Mouse (Mus musculus) neural tube, embryonic 11.5 days (tissue): ENCODE data around the gene Cradd. TPM values are rescaled to one million over a fixed set of nuclear protein-coding genes. Genes with fewer than 3 reads are reported as not detected.

ENCODE experiments used
- ATAC-seq: fragments of 200-750 bp; cut with Nextera tagmentation; 2 replicates; pipeline ENCODE4 v1.8.0; 2017; ENCODE audit warnings: moderate number of reproducible peaks, mild to moderate bottlenecking, moderate TSS enrichment, moderate library complexity; ENCODE audit not compliant: insufficient read depth, low FRiP score, low TSS enrichment
- DNase-seq: peaks from one replicate; pipeline ENCODE4 v3.0.0-alpha.2; 2015; ENCODE audit warnings: low spot score
- H3K27ac ChIP-seq: fragments of 300-500 bp; sonication (generic); 2 replicates; pipeline ENCODE4 v1.5.1; 2014; ENCODE audit warnings: low read depth, mild to moderate bottlenecking, low read length
- H3K27me3 ChIP-seq: fragments of 300-500 bp; sonication (generic); 2 replicates; pipeline ENCODE4 v1.6.1; 2014; ENCODE audit warnings: mild to moderate bottlenecking, low read length, mixed read lengths; ENCODE audit not compliant: control insufficient read depth, insufficient read depth
- H3K36me3 ChIP-seq: fragments of 300-500 bp; sonication (generic); 2 replicates; pipeline ENCODE4 v1.6.1; 2014; ENCODE audit warnings: mild to moderate bottlenecking, low read length, moderate library complexity, mixed read lengths; ENCODE audit not compliant: control insufficient read depth, insufficient read depth
- H3K4me1 ChIP-seq: fragments of 300-500 bp; sonication (generic); 2 replicates; pipeline ENCODE4 v1.6.1; 2014; ENCODE audit warnings: low read length, mixed read lengths; ENCODE audit not compliant: control insufficient read depth, insufficient read depth
- H3K4me2 ChIP-seq: fragments of 300-500 bp; sonication (generic); 2 replicates; pipeline ENCODE4 v1.6.1; 2014; ENCODE audit warnings: low read depth, mild to moderate bottlenecking, moderate library complexity
- H3K4me3 ChIP-seq: fragments of 300-500 bp; sonication (generic); 2 replicates; pipeline ENCODE4 v1.5.1; 2014; ENCODE audit warnings: low read depth, low read length
- H3K9ac ChIP-seq: fragments of 300-500 bp; sonication (generic); 2 replicates; pipeline ENCODE4 v1.6.1; 2014; ENCODE audit warnings: mild to moderate bottlenecking, low read length
- H3K9me3 ChIP-seq: fragments of 300-500 bp; sonication (generic); 2 replicates; pipeline ENCODE4 v1.6.1; 2016; ENCODE audit warnings: low read length; ENCODE audit not compliant: control insufficient read depth
- WGBS: fragments of 180-500 bp; shearing (Covaris S2); extraction: QIAGEN DNeasy Blood & Tissue Kit; methylation state at CpG from one replicate; pipeline ENCODE4 v1.1.7; 2014; 5-methylcytosine and 5-hydroxymethylcytosine counted together
- polyA plus RNA-seq: library from polyadenylated mRNA; unstranded; fragments of >200 nt; fragmentation: Nextera tagmentation; extraction: Ambion mirVana; gene quantifications from 2 replicates; pipeline ENCODE4 v1.2.1, GENCODE M21; 2014

The Cradd gene
- polyA plus RNA-seq, 1 experiment from 2014 or later = 12.5 TPM

DNA sequence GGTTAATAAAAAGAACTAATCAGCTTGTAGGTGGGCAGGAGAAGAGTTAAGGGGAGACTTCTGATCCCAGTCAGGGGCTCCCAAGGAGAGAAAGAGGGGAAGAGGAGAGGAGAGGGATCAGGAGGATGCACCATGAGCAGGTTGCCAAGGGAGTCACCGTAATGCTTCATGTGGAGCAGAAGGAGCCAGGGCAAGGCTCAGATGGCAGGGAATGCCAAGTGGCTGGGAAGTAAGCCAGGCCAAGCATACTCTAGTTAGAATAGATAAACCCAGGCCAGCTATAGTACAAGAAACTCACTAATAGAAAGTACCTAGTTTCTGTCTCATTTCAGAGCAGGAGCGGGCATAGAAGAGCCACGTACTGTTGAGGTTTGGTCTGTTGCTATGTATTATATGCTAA, 43.6 kb downstream of the Cradd start:
- H3K4me3 ChIP-seq = no peak overlapping the region
- no peaks in the 10 kb centered on the region for H3K4me1 ChIP-seq
- H3K27me3 ChIP-seq = no peaks in the 10 kb centered on the region
- no peak overlapping the region for H3K27ac ChIP-seq
- H3K9ac ChIP-seq = no peak overlapping the region
- no peaks in the 10 kb centered on the region for H3K36me3 ChIP-seq
- H3K4me2 ChIP-seq = no peak overlapping the region
- DNase-seq (no peak), ATAC-seq (no peak)
- H3K9me3 ChIP-seq = no peaks in the 10 kb centered on the region
- WGBS = over 99% methylated on average over 3 of the region's 3 CpGs

DNA sequence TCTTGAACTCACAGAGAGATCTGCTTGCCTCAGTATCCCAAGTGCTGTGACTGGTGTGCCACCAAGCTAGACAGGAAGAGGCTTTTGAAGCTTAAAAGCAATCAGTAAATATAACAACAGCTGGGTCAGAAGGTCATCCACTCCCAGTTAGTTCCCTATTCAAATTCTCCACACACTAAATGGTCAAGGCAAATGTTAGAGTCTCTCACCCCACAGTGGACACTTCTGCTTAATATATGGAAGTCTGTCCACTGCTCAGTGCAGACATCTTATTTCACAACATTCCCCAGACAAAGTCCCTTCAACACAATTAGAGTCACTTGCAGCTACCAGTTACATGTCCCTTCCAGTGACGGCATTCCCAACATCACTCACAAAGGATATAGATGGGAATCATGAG, 44.5 kb downstream of the Cradd start:
- no peaks in the 10 kb centered on the region for H3K9me3 ChIP-seq
- DNase-seq = no peak

DNA sequence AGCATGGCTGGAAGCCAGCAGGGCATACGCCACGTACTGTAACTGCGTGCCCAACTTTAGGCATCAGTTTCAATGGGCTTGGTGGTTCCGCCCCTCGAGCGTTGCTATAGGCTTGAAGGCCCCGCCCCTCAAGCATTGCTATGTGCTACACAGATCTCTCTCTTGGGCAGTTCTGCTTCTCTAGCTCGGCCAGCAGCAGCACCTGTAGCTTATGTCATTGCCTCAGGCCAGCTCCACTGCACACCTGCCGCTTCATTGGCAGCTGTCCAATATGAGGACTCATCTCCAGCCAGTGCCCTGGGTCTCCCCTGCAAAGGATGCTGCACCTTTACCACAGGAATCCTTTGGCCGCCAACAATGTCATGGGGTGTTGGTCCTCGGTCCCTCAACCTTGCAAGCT, 45.8 kb downstream of the Cradd start:
- Histone ChIP-seq H3K36me3 (no peaks in the 10 kb centered on the region), H3K4me2 (no peak overlapping the region), H3K4me3 (no peak overlapping the region), H3K9me3 (no peaks in the 10 kb centered on the region), H3K27me3 (no peaks in the 10 kb centered on the region), H3K27ac (no peak overlapping the region), H3K4me1 (no peaks in the 10 kb centered on the region), H3K9ac (no peak overlapping the region)
- whole genome bisulfite sequencing = 89% methylated on average over 11 of the region's 11 CpGs
- ATAC-seq = no peak
- no peak for DNase-seq

More for the DNA sequence above, 44.5 kb downstream of the Cradd start:
- H3K4me3 ChIP-seq = no peak overlapping the region
- no peak overlapping the region for H3K27ac ChIP-seq
- no peak overlapping the region for H3K4me2 ChIP-seq
- ATAC-seq = no peak
- 88% methylated on average over 1 of the region's 1 CpGs for WGBS
- no peaks in the 10 kb centered on the region for H3K36me3 ChIP-seq
- H3K4me1 ChIP-seq = no peaks in the 10 kb centered on the region
- H3K9ac ChIP-seq = no peak overlapping the region
- H3K27me3 ChIP-seq = no peaks in the 10 kb centered on the region

DNA sequence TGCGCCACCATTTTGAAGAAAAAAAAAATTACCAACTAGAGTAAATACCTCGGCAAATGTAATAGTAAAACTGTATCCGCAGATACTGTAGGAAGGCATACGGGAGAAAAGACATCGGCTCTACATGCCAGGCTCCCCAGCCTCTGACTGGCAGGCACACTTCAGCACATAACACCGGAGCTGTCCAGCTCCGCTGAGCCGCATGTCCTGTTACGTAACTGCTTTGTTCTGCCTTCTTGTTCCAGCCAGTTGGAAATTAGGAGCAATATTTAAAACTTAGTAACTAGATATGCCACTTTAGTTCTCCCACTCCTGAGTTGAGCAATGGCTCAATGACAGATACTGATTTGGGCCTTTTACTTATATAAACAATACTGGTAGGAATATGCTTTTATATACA, 48.4 kb downstream of the Cradd start:
- H3K9ac ChIP-seq = no peak overlapping the region
- no peaks in the 10 kb centered on the region for H3K4me1 ChIP-seq
- DNase-seq (no peak), ATAC-seq (no peak)
- no peaks in the 10 kb centered on the region for H3K9me3 ChIP-seq
- no peak overlapping the region for H3K4me2 ChIP-seq
- no peaks in the 10 kb centered on the region for H3K36me3 ChIP-seq
- no peak overlapping the region for H3K27ac ChIP-seq
- WGBS = 92% methylated on average over 9 of the region's 9 CpGs
- H3K4me3 ChIP-seq = no peak overlapping the region
- H3K27me3 ChIP-seq = no peaks in the 10 kb centered on the region

DNA sequence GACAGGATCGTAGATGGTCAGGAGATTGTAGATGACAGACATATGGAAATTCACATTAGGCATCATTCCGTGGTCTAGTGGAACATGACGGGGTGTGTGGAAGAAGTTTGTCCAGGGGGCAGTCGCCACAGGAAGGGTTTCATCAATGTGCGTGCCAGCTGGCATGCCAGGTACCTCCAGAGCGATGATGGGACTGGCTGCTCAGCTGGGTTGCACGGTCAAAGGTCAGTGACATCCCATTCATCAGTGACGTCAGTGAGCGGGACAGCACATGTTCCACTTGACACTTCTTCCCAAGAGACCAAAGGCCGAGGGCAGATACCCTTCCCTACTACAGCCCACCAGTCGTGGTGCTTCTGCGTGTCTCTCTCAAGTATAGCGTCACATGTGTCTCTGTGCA, 50.7 kb downstream of the Cradd start:
- WGBS = 74% methylated on average over 13 of the region's 13 CpGs
- Histone ChIP-seq H3K4me3 (no peak overlapping the region), H3K27me3 (no peaks in the 10 kb centered on the region), H3K9me3 (no peaks in the 10 kb centered on the region), H3K4me2 (no peak overlapping the region), H3K27ac (no peak overlapping the region), H3K4me1 (no peaks in the 10 kb centered on the region), H3K36me3 (no peaks in the 10 kb centered on the region), H3K9ac (no peak overlapping the region)
- ATAC-seq (no peak), DNase-seq (no peak)

DNA sequence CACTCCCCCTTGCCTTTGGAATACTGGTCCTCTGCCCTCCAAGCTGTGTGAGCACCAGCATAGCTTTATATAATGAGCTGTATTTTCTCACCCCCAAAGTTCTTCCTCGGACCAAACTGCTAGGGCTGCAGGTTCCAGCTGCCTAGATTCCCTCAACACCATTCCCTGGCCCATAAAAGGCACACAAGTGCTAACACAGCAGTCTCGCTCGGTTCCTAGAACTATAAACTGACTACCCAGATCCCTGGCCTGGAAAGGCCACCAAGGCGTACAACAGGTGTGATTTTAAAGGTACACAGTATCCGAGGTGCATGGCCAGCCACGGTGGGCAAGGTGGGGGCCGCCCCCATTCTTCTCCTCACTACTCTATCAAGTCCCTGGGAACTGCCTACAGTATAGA, 54.8 kb downstream of the Cradd start:
- Histone ChIP-seq H3K27ac (no peak overlapping the region), H3K4me2 (no peak overlapping the region), H3K9me3 (no peaks in the 10 kb centered on the region), H3K27me3 (peaks cover 3% of the 10 kb centered on the region; the same call in 1 of the 2 replicates), H3K36me3 (no peaks in the 10 kb centered on the region), H3K4me1 (peaks cover 6% of the 10 kb centered on the region; the same call in 1 of the 2 replicates), H3K9ac (no peak overlapping the region), H3K4me3 (no peak overlapping the region)
- 75% methylated on average over 7 of the region's 7 CpGs for WGBS
- DNase-seq (no peak), ATAC-seq (no peak)

DNA sequence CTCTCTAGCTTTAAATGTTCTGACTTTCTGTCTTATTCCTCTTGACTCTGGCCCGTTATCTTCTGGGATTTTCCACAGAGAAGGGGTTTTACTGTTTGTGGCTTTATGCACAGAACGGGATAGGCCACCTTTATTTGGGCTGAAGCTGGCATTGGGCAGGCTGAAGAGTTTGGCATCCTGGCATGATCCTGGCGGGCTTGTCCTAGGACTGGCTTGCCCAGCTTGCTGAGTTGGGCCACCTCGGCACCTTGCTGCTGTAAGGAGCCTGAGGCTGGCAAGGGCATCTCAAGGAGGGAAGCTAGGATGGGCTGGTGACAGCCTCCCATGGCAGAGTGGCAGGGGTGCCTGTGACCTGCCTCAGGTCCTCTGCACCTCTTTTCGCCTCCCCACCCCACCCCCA, 55.6 kb downstream of the Cradd start:
- ATAC-seq (no peak), DNase-seq (no peak)
- Histone ChIP-seq H3K36me3 (no peaks in the 10 kb centered on the region), H3K9ac (no peak overlapping the region), H3K9me3 (no peaks in the 10 kb centered on the region), H3K4me1 (peaks cover 6% of the 10 kb centered on the region; the same call in 1 of the 2 replicates), H3K4me3 (no peak overlapping the region), H3K4me2 (no peak overlapping the region), H3K27ac (no peak overlapping the region), H3K27me3 (peaks cover 3% of the 10 kb centered on the region; the same call in 1 of the 2 replicates)
- WGBS = 88% methylated on average over 5 of the region's 5 CpGs

DNA sequence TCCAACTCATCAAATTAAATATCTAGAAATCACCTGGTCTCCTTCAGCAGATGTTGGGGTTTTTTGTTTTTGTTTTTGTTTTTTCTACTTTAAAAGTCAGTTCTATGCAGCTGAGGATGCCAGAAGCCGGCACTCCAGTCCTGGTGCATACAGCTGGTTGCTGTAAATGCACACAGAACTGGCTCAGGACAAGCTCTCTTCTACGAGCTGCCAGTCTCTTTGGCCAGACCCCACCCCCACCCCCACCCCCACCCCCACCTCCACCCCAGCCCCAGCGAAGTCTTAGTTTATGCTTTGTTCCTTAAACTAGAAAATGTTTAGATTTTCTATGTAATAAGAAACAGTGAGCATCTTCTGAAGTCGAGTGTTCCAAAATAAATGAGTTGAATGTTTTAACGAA, 57.0 kb downstream of the Cradd start:
- Histone ChIP-seq H3K9me3 (no peaks in the 10 kb centered on the region), H3K4me2 (no peak overlapping the region), H3K27me3 (peaks cover 3% of the 10 kb centered on the region; the same call in 1 of the 2 replicates), H3K4me3 (no peak overlapping the region), H3K27ac (no peak overlapping the region), H3K9ac (no peak overlapping the region), H3K36me3 (no peaks in the 10 kb centered on the region), H3K4me1 (peaks cover 6% of the 10 kb centered on the region; the same call in 1 of the 2 replicates)
- no peak for DNase-seq
- ATAC-seq = no peak
- 33% methylated on average over 5 of the region's 5 CpGs for WGBS

DNA sequence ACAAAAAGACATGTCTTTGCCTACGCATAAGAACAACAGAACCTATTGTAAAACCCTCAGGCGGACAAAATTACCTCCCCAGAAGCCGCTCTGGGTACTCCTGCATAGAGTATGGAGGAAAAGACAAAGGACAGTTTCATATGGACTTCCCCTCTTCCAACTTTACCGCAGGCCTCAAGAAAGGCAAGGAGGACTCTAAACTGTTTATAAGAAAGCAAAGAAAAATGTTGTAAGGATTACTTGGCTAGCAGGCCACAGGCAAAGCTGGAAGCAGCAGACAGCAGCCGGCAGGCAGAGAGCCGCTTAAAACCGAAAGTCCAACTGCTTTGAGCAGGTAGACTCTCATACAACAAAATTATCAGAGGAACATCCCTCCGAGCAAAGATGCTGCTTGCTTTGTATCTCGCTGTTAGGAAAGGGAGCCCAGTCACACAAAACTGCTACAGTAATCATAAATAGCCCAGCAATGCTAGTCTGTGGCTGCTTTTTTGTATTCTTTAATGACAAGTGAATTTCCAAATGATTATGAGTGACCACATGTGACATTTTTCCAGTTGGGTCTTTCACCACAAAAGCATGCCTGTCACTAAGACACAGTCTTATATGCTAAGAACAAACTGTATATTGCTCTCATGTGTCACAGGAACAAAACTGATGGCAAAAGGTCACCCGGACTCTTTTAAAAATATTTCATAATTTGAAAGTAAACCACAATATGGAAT, 57.7 kb downstream of the Cradd start:
- Histone ChIP-seq H3K4me3 (no peak overlapping the region), H3K9ac (0 out of 2 replicates have a peak overlapping the region, but pooled peaks have one; percentile 2), H3K9me3 (no peaks in the 10 kb centered on the region), H3K36me3 (no peaks in the 10 kb centered on the region), H3K27ac (no peak overlapping the region), H3K27me3 (peaks cover 3% of the 10 kb centered on the region; the same call in 1 of the 2 replicates), H3K4me2 (peak overlapping the region; percentile 30), H3K4me1 (peaks cover 6% of the 10 kb centered on the region; the same call in 1 of the 2 replicates)
- DNase-seq (peak; percentile 28), ATAC-seq (no peak)
- WGBS = 38% methylated on average over 10 of the region's 10 CpGs
